Mouse (Mus musculus) stomach, embryonic 16.5 days (tissue): ENCODE measurements at regions not wholly inside any gene's neighbourhood (a gene's known extent, or its start where the extent isn't known, plus 50 kb on each side); places are given as distances from the start of the nearest gene placed in this dataset.

ENCODE experiments used
- ATAC-seq: fragments of 200-750 bp; cut with Nextera tagmentation; 2 replicates; pipeline ENCODE4 v1.8.0; 2017; ENCODE audit warnings: moderate number of reproducible peaks, moderate TSS enrichment; ENCODE audit not compliant: insufficient read depth, low FRiP score
- H3K27ac ChIP-seq: fragments of 300-500 bp; sonication (generic); 2 replicates; pipeline ENCODE4 v1.5.1; 2014; ENCODE audit warnings: low read length
- H3K27me3 ChIP-seq: fragments of 300-500 bp; sonication (generic); 2 replicates; pipeline ENCODE4 v1.6.1; 2014; ENCODE audit warnings: low read length, control low read depth, mixed read lengths; ENCODE audit not compliant: control insufficient read depth, insufficient read depth
- H3K36me3 ChIP-seq: fragments of 300-500 bp; sonication (generic); 2 replicates; pipeline ENCODE4 v1.6.1; 2014; ENCODE audit warnings: low read length; ENCODE audit not compliant: control insufficient read depth, insufficient read depth
- H3K4me1 ChIP-seq: fragments of 300-500 bp; sonication (generic); 2 replicates; pipeline ENCODE4 v1.6.1; 2014; ENCODE audit warnings: low read length, control low read depth, mixed read lengths; ENCODE audit not compliant: control insufficient read depth, insufficient read depth
- H3K4me2 ChIP-seq: fragments of 300-500 bp; sonication (generic); 2 replicates; pipeline ENCODE4 v1.6.1; 2014; ENCODE audit warnings: low read depth, low read length, mixed read lengths
- H3K4me3 ChIP-seq: fragments of 300-500 bp; sonication (generic); replicated peaks from 2 replicates; pipeline ENCODE4 v1.5.1; 2014; ENCODE audit warnings: mild to moderate bottlenecking, low read length
- H3K9ac ChIP-seq: fragments of 300-500 bp; sonication (generic); 2 replicates; pipeline ENCODE4 v1.6.1; 2014; ENCODE audit warnings: low read length
- H3K9me3 ChIP-seq: fragments of 300-500 bp; sonication (generic); replicated peaks from 2 replicates; pipeline ENCODE4 v1.6.1; 2016; ENCODE audit warnings: low read length, control low read depth; ENCODE audit not compliant: control insufficient read depth
- WGBS: fragments of 180-500 bp; shearing (Covaris S2); extraction: QIAGEN DNeasy Blood & Tissue Kit; methylation state at CpG from one replicate; pipeline ENCODE4 v1.1.7; 2014; 5-methylcytosine and 5-hydroxymethylcytosine counted together

DNA sequence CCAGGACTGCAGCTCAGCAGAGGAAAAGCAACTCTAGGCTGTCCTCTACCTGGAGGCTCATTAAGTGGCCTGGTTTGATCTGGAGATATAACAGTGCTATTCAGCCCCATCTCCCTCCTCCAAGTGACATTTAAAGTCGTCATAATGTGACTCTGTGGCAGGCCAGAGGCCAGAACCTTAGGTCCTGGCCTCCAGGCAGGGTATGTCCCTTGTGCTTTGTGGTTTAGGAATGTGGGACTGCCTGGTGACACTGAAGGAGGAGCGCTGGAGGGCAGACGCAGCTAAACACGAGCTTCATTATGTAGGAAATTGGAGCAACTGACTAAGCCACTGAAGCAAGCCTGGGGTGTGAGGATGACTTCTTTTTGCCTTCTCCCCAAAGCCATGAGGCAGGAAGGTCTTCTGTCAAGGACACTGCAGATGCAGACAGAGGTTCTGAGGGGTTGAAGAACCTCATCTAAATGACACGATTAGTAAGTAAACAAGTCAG, 290.9 kb upstream of the Id2 start:
- Histone ChIP-seq H3K4me2 (no peak overlapping the region), H3K36me3 (no peaks in the 10 kb centered on the region), H3K9me3 (no peaks in the 10 kb centered on the region), H3K27ac (no peak overlapping the region), H3K4me3 (no peak overlapping the region), H3K27me3 (no peaks in the 10 kb centered on the region), H3K4me1 (no peaks in the 10 kb centered on the region), H3K9ac (no peak overlapping the region)
- 60% methylated on average over 5 of the region's 5 CpGs for WGBS
- ATAC-seq: no peak

GRCm38 (mm10) chr12:25382961-25383360, 286.0 kb upstream of the Id2 start:
- Histone ChIP-seq H3K36me3 (no peaks in the 10 kb centered on the region), H3K9me3 (no peaks in the 10 kb centered on the region), H3K9ac (no peak overlapping the region), H3K4me1 (no peaks in the 10 kb centered on the region), H3K4me3 (no peak overlapping the region), H3K4me2 (no peak overlapping the region), H3K27ac (no peak overlapping the region), H3K27me3 (no peaks in the 10 kb centered on the region)
- WGBS: 62% methylated on average over 6 of the region's 6 CpGs
- no peak for ATAC-seq

DNA sequence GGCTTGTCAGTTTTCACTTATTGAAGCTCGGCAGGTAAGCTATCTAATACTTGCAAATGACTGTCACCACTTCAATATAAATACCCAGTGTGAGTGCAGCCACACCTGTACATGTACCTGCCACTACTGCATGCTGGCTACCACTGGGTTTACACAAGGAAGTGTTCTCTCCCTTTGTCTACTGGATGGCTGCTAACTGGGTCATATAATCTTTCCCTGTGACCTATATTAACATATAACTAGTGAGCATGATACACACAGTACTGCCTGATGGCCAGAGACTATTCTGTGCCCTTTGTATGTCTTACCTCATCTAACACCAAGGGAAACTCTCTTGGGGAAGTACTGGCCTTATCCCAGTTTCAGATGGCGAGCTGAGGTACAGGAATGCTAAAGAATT, 285.5 kb upstream of the Id2 start:
- WGBS: 86% methylated on average over 2 of the region's 2 CpGs
- no peaks in the 10 kb centered on the region for H3K4me1 ChIP-seq
- no peak overlapping the region for H3K4me2 ChIP-seq
- no peak overlapping the region for H3K9ac ChIP-seq
- no peaks in the 10 kb centered on the region for H3K27me3 ChIP-seq
- H3K4me3 ChIP-seq: no peak overlapping the region
- no peak overlapping the region for H3K27ac ChIP-seq
- H3K36me3 ChIP-seq: no peaks in the 10 kb centered on the region
- ATAC-seq: no peak
- H3K9me3 ChIP-seq: no peaks in the 10 kb centered on the region

DNA sequence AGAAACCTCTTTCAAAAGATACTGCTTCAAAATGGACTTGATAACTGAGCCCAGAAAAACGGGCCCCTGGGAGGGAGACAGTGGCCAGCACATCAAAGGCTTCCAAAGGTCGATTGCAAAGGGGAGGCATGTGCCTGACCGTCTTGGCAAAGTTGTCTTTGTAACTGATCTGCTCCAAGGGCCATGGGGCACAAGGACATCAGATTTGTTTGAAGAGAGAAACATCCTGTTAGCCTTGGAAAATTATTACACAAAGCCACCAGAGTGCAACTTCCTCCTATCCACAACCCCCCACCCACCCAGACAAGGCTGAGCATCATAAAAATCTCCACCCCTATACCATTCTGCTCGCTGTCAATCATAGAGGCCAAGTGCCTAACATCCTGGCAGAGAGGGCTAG, 284.7 kb upstream of the Id2 start:
- WGBS: 39% methylated on average over 4 of the region's 4 CpGs
- no peaks in the 10 kb centered on the region for H3K4me1 ChIP-seq
- no peak for ATAC-seq

DNA sequence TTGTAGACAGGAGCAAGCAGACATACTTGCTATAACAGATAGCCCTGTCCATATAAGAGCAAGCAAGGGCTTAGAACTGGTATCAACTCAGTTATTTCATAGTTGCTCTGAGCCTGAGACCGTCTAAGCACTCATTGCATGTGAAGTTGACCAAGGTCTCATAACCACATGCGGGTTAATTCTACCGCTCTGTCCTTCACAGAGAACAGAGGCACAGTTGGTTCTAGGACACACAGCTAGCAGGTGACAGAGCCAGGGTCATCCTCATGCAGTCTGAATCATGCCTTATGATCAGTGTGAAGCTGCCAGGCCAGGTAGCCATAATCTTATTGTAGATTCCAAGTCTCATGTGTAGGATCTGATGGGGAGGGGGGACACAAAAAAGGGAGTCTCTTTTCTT, 283.1 kb upstream of the Id2 start:
- Histone ChIP-seq H3K9ac (no peak overlapping the region), H3K36me3 (no peaks in the 10 kb centered on the region), H3K27ac (no peak overlapping the region), H3K27me3 (no peaks in the 10 kb centered on the region), H3K4me1 (no peaks in the 10 kb centered on the region), H3K4me2 (no peak overlapping the region), H3K4me3 (no peak overlapping the region), H3K9me3 (no peaks in the 10 kb centered on the region)
- WGBS: 93% methylated on average over 3 of the region's 3 CpGs
- ATAC-seq: no peak

More for the DNA sequence above, 284.7 kb upstream of the Id2 start:
- no peaks in the 10 kb centered on the region for H3K27me3 ChIP-seq
- H3K36me3 ChIP-seq: no peaks in the 10 kb centered on the region
- no peaks in the 10 kb centered on the region for H3K9me3 ChIP-seq
- no peak overlapping the region for H3K9ac ChIP-seq
- H3K27ac ChIP-seq: no peak overlapping the region
- H3K4me3 ChIP-seq: no peak overlapping the region
- H3K4me2 ChIP-seq: no peak overlapping the region

GRCm38 (mm10) chr12:25379016-25379415, 282.1 kb upstream of the Id2 start:
- Histone ChIP-seq H3K36me3 (no peaks in the 10 kb centered on the region), H3K4me2 (no peak overlapping the region), H3K27ac (no peak overlapping the region), H3K9ac (no peak overlapping the region), H3K4me3 (no peak overlapping the region), H3K9me3 (no peaks in the 10 kb centered on the region), H3K4me1 (no peaks in the 10 kb centered on the region), H3K27me3 (no peaks in the 10 kb centered on the region)
- no peak for ATAC-seq
- whole genome bisulfite sequencing: 87% methylated on average over 9 of the region's 9 CpGs

GRCm38 (mm10) chr12:25378036-25378645, 281.2 kb upstream of the Id2 start:
- no peak overlapping the region for H3K27ac ChIP-seq
- no peak for ATAC-seq
- 75% methylated on average over 6 of the region's 6 CpGs for WGBS

GRCm38 (mm10) chr12:25376451-25376850, 279.5 kb upstream of the Id2 start:
- 65% methylated on average over 8 of the region's 8 CpGs for WGBS
- ATAC-seq: no peak
- no peaks in the 10 kb centered on the region for H3K36me3 ChIP-seq

More at GRCm38 (mm10) chr12:25378036-25378645, 281.2 kb upstream of the Id2 start:
- H3K9ac ChIP-seq: no peak overlapping the region
- no peaks in the 10 kb centered on the region for H3K36me3 ChIP-seq
- H3K4me3 ChIP-seq: no peak overlapping the region
- H3K4me2 ChIP-seq: no peak overlapping the region
- H3K4me1 ChIP-seq: no peaks in the 10 kb centered on the region
- H3K27me3 ChIP-seq: no peaks in the 10 kb centered on the region
- no peaks in the 10 kb centered on the region for H3K9me3 ChIP-seq

GRCm38 (mm10) chr12:25367541-25367940, 270.6 kb upstream of the Id2 start:
- no peak overlapping the region for H3K27ac ChIP-seq
- WGBS: 100% methylated on average over 1 of the region's 1 CpGs
- no peak for ATAC-seq
- no peaks in the 10 kb centered on the region for H3K4me1 ChIP-seq
- H3K4me3 ChIP-seq: no peak overlapping the region
- H3K9me3 ChIP-seq: no peaks in the 10 kb centered on the region
- H3K27me3 ChIP-seq: no peaks in the 10 kb centered on the region
- H3K4me2 ChIP-seq: no peak overlapping the region
- no peak overlapping the region for H3K9ac ChIP-seq
- no peaks in the 10 kb centered on the region for H3K36me3 ChIP-seq

More at GRCm38 (mm10) chr12:25376451-25376850, 279.5 kb upstream of the Id2 start:
- no peaks in the 10 kb centered on the region for H3K27me3 ChIP-seq
- H3K4me3 ChIP-seq: no peak overlapping the region
- no peak overlapping the region for H3K9ac ChIP-seq
- no peaks in the 10 kb centered on the region for H3K9me3 ChIP-seq
- H3K4me1 ChIP-seq: no peaks in the 10 kb centered on the region
- H3K27ac ChIP-seq: no peak overlapping the region
- H3K4me2 ChIP-seq: no peak overlapping the region
